Mouse (Mus musculus): ENCODE data around the gene Spen.
A peak's percentile ranks its signal among the peaks of the same experiment; 100 is the strongest.

Gene Spen

GRCm38 (mm10) chr4:141526936-141527650 is 11.3 kb downstream of the Spen start:
- DNase-seq, result no peak

DNA sequence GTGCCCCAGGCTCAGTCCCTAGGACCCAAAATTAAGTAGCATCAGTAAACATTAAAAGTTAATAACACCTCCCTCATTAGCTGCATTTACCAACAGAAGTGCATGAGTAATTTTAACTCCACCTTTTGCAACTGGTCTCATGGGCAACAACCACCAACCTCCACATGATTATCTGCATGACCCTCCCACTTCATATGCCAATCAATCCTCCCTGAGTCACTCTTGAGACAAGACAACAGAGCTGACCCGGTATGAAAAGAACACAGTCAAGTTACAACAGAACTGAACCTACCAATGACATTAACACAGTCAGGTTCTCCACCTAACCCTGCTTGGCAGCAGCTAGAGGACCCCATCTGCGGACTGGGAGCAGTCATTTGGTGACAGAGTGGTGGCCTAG is 12.5 kb downstream of the Spen start:
- no peak for DNase-seq

DNA sequence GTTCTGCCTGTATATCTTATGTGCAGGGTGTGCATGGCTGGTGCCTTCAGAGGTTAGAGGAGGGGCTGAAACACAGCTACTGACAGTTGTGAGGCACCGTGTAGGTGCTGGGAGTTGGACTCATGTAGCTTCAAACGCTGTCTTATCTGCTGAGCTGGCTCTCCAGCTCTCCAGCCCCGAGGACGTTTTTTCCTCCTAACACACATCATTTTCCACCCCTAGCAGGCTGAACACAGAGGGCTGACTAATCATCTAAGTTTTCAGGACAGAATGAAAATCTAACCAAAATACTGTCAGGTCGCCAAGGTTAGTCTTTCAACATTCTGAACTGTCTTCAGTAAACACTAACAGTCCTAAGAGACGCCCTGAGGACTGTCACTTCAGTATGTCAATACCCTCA is 13.7 kb downstream of the Spen start:
- DNase-seq, result no peak

DNA sequence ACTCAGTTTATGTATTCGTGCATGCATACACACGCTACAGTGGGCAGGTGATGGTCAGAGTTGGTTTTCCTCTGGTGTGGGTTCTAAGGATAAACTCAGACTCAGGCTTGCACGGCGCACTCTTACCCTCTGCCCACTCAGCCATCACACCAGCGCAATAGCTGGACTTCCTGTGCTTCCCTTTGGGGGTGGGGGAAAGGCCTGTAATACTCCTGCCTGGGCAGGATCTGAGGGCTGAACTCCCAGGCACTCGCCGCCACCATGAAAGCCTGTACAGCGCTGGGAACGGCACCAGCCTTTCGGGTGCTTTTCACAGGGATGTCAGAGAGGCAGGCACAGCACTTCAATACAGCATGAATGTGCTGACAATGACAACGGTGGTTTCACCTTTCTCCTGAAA is 15.3 kb downstream of the Spen start:
- no peak for DNase-seq

- no peak for DNase-seq
Measured at GRCm38 (mm10) chr4:141518386-141518785, 20.0 kb downstream of the Spen start.

GRCm38 (mm10) chr4:141514179-141514641 is 24.2 kb downstream of the Spen start:
- no peak for DNase-seq

DNA sequence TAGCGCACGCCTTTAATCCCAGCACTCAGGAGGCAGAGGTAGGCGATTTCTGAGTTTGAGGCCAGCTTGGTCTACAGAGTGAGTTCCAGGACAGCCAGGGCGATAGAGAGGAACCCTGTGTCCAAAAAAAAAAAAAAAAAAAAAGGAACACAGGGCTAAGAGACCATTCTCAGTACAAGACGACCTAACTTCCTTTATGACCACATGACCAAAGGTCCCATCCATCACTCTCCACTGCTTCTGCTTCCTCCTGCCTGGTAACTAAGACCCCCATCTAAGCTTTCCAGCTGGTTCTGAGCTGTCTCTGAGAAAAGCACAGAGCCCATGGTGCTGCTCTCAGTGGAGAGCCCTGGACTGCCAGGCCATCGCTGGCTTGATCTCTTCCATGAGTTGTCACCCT is 26.3 kb downstream of the Spen start:
- DNase-seq, result no peak

DNA sequence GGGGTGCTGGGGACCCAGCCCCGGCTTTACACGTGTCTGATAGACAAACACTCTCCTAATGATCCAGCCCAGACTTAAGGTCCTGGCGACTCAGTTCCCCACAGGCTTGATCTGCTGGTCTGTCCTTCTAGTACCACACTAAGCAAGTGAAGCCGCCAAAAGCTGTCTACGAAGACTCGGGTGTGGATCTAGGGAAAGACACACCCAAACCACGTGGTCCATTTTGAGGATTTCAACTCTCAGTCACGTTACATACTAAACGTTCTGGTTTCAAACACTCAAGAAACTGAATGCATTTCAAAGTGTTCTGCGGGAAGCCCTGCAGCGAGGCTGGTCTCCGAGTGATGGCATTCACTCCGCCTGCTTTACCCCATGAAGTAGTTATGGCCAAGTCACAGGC is 27.9 kb downstream of the Spen start:
- DNase-seq, result no peak

DNA sequence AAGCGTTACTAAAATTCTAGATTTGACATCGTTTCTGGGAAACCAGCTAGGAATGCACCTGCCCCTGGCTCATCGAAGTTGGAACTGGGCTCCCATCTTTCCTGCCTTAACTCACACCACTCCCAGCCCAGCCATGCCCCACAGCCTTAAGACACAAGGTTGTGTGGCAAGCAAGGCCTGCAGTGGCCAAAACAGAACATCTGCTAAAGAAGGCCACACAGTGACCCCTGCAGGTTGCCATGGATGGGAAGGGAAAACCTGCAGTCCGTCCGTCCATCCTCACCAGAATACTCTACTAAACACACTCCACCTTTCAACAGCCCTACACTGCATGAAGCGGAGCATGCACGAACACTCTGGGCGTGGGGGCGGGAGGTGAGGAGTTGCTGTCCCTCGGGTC is 31.5 kb downstream of the Spen start:
- no peak for DNase-seq

- no peak for DNase-seq
Measured at GRCm38 (mm10) chr4:141506352-141506751, 32.0 kb downstream of the Spen start.

- DNase-seq, result no peak
Measured at GRCm38 (mm10) chr4:141505810-141506209, 32.6 kb downstream of the Spen start.

DNA sequence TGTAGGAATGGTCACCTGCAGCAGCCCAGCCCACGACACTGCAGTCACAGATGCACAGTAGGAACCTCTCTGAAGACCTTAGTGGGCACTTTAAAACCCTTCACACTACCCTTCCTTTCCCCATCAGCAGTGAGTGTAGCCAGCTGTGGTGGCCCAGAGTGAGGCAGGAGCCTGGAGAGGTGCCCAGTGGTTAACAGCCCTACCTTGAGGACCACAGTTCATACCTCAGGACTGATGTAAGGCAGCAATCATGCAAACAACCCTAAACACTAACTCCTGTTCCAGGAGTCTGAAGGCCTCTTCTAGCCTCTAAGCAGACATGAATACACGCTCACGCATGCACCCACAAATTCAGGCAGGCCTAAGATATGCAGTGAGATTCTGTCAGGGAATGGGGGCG is 33.9 kb downstream of the Spen start:
- DNase-seq, result no peak

DNA sequence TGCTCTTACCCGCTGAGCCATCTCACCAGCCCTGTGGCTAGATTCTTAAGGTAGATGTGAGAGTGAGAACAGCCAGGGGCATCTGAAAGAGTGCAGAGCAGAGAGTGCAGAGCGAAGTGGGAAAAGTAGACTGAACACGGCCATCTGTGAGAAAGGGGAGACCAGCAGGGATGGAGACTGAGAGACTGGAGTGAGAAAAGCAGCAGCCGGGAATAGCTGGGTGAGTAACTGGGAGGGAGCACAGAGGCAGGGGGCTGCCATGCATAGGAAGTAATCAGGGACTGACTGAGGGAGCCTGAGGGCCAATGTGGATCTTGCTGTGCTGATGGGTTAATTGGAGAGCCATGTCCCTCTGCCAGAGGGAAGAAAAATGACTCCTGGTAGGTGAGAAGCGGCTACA is 35.7 kb downstream of the Spen start:
- DNase-seq, result no peak

DNA sequence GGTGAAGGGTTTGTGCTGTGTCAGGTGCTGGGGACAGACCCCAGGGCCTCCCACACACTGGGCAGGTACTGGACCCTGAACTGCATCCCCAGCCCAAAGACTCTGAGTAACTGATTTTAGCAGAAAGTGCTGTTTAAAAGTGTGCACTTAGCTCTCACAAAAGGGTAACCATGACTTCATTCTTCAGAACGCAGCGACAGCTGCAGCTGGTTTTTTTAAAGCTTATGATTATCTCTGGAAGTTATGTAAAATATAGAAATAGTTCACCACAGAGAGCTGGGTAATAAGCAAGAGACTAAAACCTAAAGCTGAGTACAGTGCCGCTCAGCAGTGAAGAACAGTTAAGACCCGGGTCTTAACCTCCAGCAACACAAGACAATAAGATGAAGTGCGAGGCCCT is 37.3 kb downstream of the Spen start:
- no peak for DNase-seq

- DNase-seq, result no peak
Measured at GRCm38 (mm10) chr4:141500637-141501036, 37.8 kb downstream of the Spen start.

GRCm38 (mm10) chr4:141488670-141489069 is 49.7 kb downstream of the Spen start:
- peak; percentile 61 for DNase-seq

DNA sequence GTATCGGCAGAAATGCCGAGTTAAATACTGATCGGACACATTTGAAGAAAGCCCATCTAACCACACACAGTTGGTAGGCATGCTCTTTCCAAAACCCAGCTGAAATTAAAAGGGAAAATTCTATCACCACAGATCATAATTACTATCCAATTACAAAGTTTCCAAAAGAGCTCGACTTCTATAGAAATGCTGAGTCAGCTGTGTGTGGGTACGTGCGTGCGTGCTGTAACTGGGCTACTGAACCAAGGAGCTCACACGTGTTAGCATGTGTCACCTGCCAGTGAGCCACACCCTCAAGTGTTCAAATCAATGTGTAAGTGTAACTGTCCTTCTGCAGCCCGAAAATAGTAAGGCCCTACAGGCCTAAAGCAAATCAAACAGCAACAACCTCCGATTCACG is 50.8 kb downstream of the Spen start:
- no peak for DNase-seq

DNA sequence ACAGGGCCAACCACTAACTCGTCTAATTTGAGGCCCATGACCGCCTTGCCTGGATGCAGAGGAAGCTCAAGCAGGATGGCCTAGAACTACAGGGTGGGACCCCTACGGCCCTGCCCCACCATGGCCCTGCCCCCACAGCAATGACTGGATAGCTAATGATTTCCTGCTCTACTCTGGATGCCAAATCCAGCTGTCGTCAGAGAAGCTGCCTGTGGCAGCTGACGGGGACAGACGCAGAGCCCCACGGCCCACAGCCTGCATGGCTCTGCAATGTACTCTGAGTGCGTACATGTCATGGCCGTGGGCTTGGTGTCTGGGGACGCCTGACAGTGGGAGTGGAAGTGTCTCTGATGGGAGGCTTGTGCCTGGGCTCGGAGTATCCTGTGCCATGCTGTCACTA is 54.3 kb downstream of the Spen start:
- DNase-seq, result no peak

DNA sequence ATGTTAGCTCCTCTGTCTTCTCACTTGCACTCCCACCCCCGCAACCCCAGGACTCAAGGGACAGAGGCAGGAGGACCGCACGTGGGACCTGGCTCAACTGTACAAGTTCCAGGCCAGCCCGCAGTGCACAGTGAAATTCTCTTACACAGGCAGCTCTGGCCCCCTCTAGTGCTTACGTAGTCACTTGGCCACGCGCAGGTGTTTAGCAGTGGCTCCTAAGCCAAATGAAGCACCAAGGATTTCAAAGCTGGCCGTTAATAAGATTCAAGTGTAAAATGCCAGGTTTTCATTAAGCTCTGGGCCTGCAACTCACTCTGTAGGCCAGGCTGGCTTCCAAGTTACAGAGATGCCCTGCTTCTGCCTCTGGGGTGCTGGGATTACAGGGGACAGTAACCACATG is 59.0 kb downstream of the Spen start:
- no peak for DNase-seq

- DNase-seq, result no peak
Measured at GRCm38 (mm10) chr4:141478794-141479193, 59.6 kb downstream of the Spen start.

DNA sequence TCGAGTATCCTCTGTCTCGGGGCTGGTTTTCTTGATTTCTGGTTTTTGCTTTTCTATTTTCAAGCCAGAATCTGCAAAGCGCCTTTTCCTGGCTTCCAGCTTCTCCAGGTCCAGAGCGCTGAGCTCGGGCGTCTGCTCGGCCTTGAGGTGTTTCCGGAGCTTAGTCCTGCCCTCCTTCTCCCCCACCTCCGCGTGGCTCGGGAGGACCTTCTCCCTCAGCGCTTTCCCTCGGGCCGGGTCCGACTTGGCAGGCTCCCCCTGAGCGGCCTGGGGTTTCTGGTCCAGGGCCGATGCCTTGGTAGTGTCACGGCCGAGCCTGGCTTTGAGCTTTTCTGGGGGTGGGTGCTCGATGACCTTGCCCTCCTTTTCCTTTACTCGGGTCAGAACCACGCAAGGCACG is 60.2 kb downstream of the Spen start:
- no peak for DNase-seq

DNA sequence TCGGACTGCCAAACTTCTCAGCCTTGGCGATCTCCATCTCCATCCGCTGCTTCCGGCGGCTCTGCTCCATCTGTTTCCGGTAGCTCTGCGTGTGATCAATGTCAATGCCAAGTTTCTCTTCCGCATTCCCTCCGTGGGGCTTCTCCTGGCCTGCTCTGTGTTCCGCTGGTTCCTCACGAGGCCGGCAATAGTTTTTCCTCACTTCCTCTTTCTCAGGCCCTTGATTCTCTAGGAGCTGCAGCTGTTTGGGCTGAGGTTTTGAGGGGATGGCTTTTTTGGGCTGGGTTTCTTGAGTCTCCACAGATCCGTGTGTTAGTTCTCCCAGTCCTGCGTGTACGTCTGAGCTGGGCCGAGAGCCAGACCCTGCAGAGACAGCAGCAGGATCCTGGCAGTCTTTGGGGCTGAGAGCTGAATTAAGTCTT is 60.7 kb downstream of the Spen start:
- DNase-seq, result no peak

- DNase-seq, result no peak
Measured at GRCm38 (mm10) chr4:141474431-141474830, 64.0 kb downstream of the Spen start.

DNA sequence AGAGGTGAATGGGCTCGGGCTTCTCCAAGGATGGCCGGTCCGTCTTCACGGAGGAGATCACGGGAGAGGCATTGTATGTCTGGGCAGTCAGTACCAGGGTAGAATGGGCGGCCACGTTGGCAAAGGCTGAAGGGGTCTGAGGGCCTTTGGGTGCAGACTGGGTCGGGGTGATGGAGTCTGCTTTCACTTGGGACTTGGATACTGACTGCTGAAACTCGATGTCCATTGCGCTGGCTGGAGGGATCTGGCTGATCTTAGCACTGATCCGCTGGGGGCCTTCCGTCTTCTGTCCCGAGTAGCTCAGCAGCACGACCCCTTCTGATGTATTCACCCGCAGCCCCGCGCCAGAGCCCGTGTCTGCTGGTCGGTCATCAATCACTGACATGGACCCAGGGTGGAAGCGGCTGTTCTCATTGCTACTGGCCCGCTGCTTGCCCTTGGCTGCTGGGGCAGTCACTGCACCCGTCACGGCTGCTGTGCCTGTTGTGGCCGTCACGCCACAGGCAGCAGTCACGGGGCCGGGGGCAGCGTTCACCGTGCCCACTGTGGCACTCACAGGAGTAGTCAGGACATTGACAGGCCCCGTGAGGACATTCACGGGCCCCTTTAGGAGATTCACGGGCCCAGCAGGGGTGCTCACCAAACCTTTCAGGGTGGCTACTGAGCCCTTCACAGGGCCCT is 65.6 kb downstream of the Spen start:
- no peak for DNase-seq

GRCm38 (mm10) chr4:141471491-141471890 is 66.9 kb downstream of the Spen start:
- DNase-seq, result no peak

Data from thymus, postnatal 14 days (tissue).